Mouse (Mus musculus) heart, embryonic 10.5 days (tissue): ENCODE results near the gene Nop58. TPM values are rescaled to one million over a fixed set of nuclear protein-coding genes. Genes with fewer than 3 reads are reported as not detected.
"Not testable (repeated sequence)": the region's sequence is repeated elsewhere in the genome, so short reads cannot be mapped to it uniquely, and the experiment has no call there.

Experiments used
- DNase-seq: peaks from one replicate; pipeline ENCODE4 v3.0.0-alpha.2; 2017; ENCODE audit warnings: low spot score
- H3K27ac ChIP-seq: fragments of 300-500 bp; sonication (generic); 2 replicates; pipeline ENCODE4 v1.5.1; 2016; ENCODE audit warnings: mild to moderate bottlenecking
- H3K27me3 ChIP-seq: fragments of 300-500 bp; sonication (generic); 2 replicates; pipeline ENCODE4 v1.6.1; 2016; ENCODE audit warnings: mild to moderate bottlenecking; ENCODE audit not compliant: poor library complexity, insufficient read depth, severe bottlenecking
- H3K36me3 ChIP-seq: fragments of 300-500 bp; sonication (generic); 2 replicates; pipeline ENCODE4 v1.6.1; 2016; ENCODE audit warnings: mild to moderate bottlenecking, moderate library complexity
- H3K4me1 ChIP-seq: fragments of 300-500 bp; sonication (generic); 2 replicates; pipeline ENCODE4 v1.6.1; 2016; ENCODE audit warnings: mild to moderate bottlenecking
- H3K4me3 ChIP-seq: fragments of 300-500 bp; sonication (generic); 2 replicates; pipeline ENCODE4 v1.5.1; 2016; ENCODE audit warnings: mild to moderate bottlenecking, moderate library complexity
- H3K9me3 ChIP-seq: fragments of 300-500 bp; sonication (generic); 2 replicates; pipeline ENCODE4 v1.6.1; 2016; ENCODE audit warnings: mild to moderate bottlenecking, moderate library complexity
- WGBS: fragments of 180-500 bp; shearing (Covaris S2); methylation state at CpG from one replicate; pipeline ENCODE4 v1.1.7; 2016; 5-methylcytosine and 5-hydroxymethylcytosine counted together
- polyA plus RNA-seq: library from polyadenylated mRNA; unstranded; fragments of >200 nt; fragmentation: Nextera tagmentation; extraction: Ambion mirVana; gene quantifications from 2 replicates; pipeline ENCODE4 v1.2.1, GENCODE M21; 2016

The Nop58 gene
- polyA plus RNA-seq, 1 experiment from 2014 or later: 266 TPM

GRCm38 (mm10) chr1:59738768-59739414, 54.1 kb downstream of the Nop58 start:
- DNase-seq: no peak
- H3K27me3 ChIP-seq: no peaks in the 10 kb centered on the region
- H3K9me3 ChIP-seq: no peaks in the 10 kb centered on the region
- no peaks in the 10 kb centered on the region for H3K4me1 ChIP-seq
- H3K4me3 ChIP-seq: no peak overlapping the region
- 70% methylated on average over 6 of the region's 6 CpGs for WGBS
- H3K27ac ChIP-seq: peak overlapping the region; percentile 9; the same call in 1 of the 2 replicates
- H3K36me3 ChIP-seq: no peaks in the 10 kb centered on the region

GRCm38 (mm10) chr1:59739577-59740354, 55.0 kb downstream of the Nop58 start:
- no peak for DNase-seq
- Histone ChIP-seq H3K36me3 (no peaks in the 10 kb centered on the region), H3K9me3 (no peaks in the 10 kb centered on the region), H3K4me3 (no peak overlapping the region), H3K27ac (peak overlapping the region; percentile 9; the same call in 1 of the 2 replicates), H3K27me3 (no peaks in the 10 kb centered on the region), H3K4me1 (no peaks in the 10 kb centered on the region)
- 60% methylated on average over 17 of the region's 17 CpGs for WGBS

GRCm38 (mm10) chr1:59749047-59749446, 64.3 kb downstream of the Nop58 start:
- H3K4me3 ChIP-seq: no peak overlapping the region
- H3K36me3 ChIP-seq: no peaks in the 10 kb centered on the region
- H3K27ac ChIP-seq: no peak overlapping the region
- no peaks in the 10 kb centered on the region for H3K27me3 ChIP-seq
- no peaks in the 10 kb centered on the region; the same call in 1 of the 2 replicates for H3K4me1 ChIP-seq
- WGBS: 62% methylated on average over 2 of the region's 2 CpGs
- no peaks in the 10 kb centered on the region for H3K9me3 ChIP-seq
- no peak for DNase-seq

GRCm38 (mm10) chr1:59749724-59750123, 65.0 kb downstream of the Nop58 start:
- H3K27ac ChIP-seq, H3K4me1 ChIP-seq, H3K36me3 ChIP-seq, H3K4me3 ChIP-seq, H3K27me3 ChIP-seq, DNase-seq, H3K9me3 ChIP-seq: not testable (repeated sequence)
- WGBS: 78% methylated on average over 5 of the region's 5 CpGs

- H3K36me3 ChIP-seq: no peaks in the 10 kb centered on the region
- no peak for DNase-seq
- H3K4me1 ChIP-seq: no peaks in the 10 kb centered on the region
- no peak overlapping the region for H3K4me3 ChIP-seq
- no peaks in the 10 kb centered on the region for H3K27me3 ChIP-seq
- WGBS: 68% methylated on average over 1 of the region's 1 CpGs
- H3K9me3 ChIP-seq: no peaks in the 10 kb centered on the region
- no peak overlapping the region for H3K27ac ChIP-seq
Observed at GRCm38 (mm10) chr1:59755298-59755697, 70.5 kb downstream of the Nop58 start.

GRCm38 (mm10) chr1:59758325-59758724, 73.6 kb downstream of the Nop58 start:
- Histone ChIP-seq H3K27ac (no peak overlapping the region), H3K9me3 (no peaks in the 10 kb centered on the region), H3K36me3 (no peaks in the 10 kb centered on the region), H3K27me3 (no peaks in the 10 kb centered on the region), H3K4me1 (no peaks in the 10 kb centered on the region), H3K4me3 (no peak overlapping the region)
- WGBS: 93% methylated on average over 1 of the region's 1 CpGs
- DNase-seq: no peak

- no peaks in the 10 kb centered on the region for H3K9me3 ChIP-seq
- WGBS: 4% methylated on average over 10 of the region's 10 CpGs
- no peaks in the 10 kb centered on the region for H3K27me3 ChIP-seq
- DNase-seq: no peak
- no peaks in the 10 kb centered on the region for H3K36me3 ChIP-seq
- H3K4me3 ChIP-seq: peak overlapping the region; percentile 93
- peak overlapping the region; percentile 99 for H3K27ac ChIP-seq
- H3K4me1 ChIP-seq: peaks cover 10% of the 10 kb centered on the region; the same call in 1 of the 2 replicates
Observed at GRCm38 (mm10) chr1:59762208-59762607, 77.4 kb downstream of the Nop58 start.

- Histone ChIP-seq H3K4me3 (peak overlapping the region; percentile 93), H3K27me3 (no peaks in the 10 kb centered on the region), H3K36me3 (no peaks in the 10 kb centered on the region), H3K4me1 (peaks cover 10% of the 10 kb centered on the region; the same call in 1 of the 2 replicates), H3K27ac (peak overlapping the region; percentile 99), H3K9me3 (no peaks in the 10 kb centered on the region)
- WGBS: under 1% methylated on average over 44 of the region's 44 CpGs
- peak; percentile 82 for DNase-seq
Observed at GRCm38 (mm10) chr1:59762651-59763163, 77.9 kb downstream of the Nop58 start.

- H3K36me3 ChIP-seq: peaks cover 5% of the 10 kb centered on the region; the same call in 1 of the 2 replicates
- WGBS: 1% methylated on average over 70 of the region's 75 CpGs
- peak; percentile 94 for DNase-seq
- peaks cover 10% of the 10 kb centered on the region; the same call in 1 of the 2 replicates for H3K4me1 ChIP-seq
- peak within 1 kb of the TSS; percentile 99 for H3K27ac ChIP-seq
- H3K9me3 ChIP-seq: no peaks in the 10 kb centered on the region
- H3K27me3 ChIP-seq: no peaks in the 10 kb centered on the region
- H3K4me3 ChIP-seq: peak within 1 kb of the TSS; percentile 93
Observed at GRCm38 (mm10) chr1:59763164-59763768, 78.5 kb downstream of the Nop58 start, which contains the start of gene Bmpr2. Gene Bmpr2 (plus strand): TSS chr1:59763400.

GRCm38 (mm10) chr1:59763781-59764251, 79.0 kb downstream of the Nop58 start:
- Histone ChIP-seq H3K36me3 (peaks cover 9% of the 10 kb centered on the region; the same call in 1 of the 2 replicates), H3K27ac (peak overlapping the region; percentile 99), H3K4me1 (peaks cover 10% of the 10 kb centered on the region; the same call in 1 of the 2 replicates), H3K4me3 (peak overlapping the region; percentile 93), H3K9me3 (no peaks in the 10 kb centered on the region), H3K27me3 (no peaks in the 10 kb centered on the region)
- no peak for DNase-seq
- under 1% methylated on average over 55 of the region's 55 CpGs for WGBS

- Histone ChIP-seq H3K4me1 (peaks cover 10% of the 10 kb centered on the region; the same call in 1 of the 2 replicates), H3K27me3 (no peaks in the 10 kb centered on the region), H3K27ac (peak overlapping the region; percentile 99), H3K4me3 (peak overlapping the region; percentile 93), H3K9me3 (no peaks in the 10 kb centered on the region), H3K36me3 (peaks cover 14% of the 10 kb centered on the region; the same call in 1 of the 2 replicates)
- WGBS: under 1% methylated on average over 27 of the region's 27 CpGs
- DNase-seq: peak; percentile 87
Observed at GRCm38 (mm10) chr1:59764407-59764971, 79.7 kb downstream of the Nop58 start.

GRCm38 (mm10) chr1:59765279-59765678, 80.5 kb downstream of the Nop58 start:
- WGBS: 5% methylated on average over 4 of the region's 4 CpGs
- no peak for DNase-seq
- no peaks in the 10 kb centered on the region for H3K9me3 ChIP-seq
- peak overlapping the region; percentile 93 for H3K4me3 ChIP-seq
- no peaks in the 10 kb centered on the region for H3K27me3 ChIP-seq
- H3K36me3 ChIP-seq: peaks cover 14% of the 10 kb centered on the region; the same call in 1 of the 2 replicates
- no peak overlapping the region for H3K27ac ChIP-seq
- peaks cover 10% of the 10 kb centered on the region; the same call in 1 of the 2 replicates for H3K4me1 ChIP-seq
